Mouse (Mus musculus) c-Kit-negative CD71-positive TER-119-positive erythroid progenitor cells, embryonic 14.5 days (primary cell): ENCODE data around the gene Olfr1564.
"Not testable (repeated sequence)": the region's sequence is repeated elsewhere in the genome, so short reads cannot be mapped to it uniquely, and the experiment has no call there.

ENCODE experiments used
- DNase-seq: peaks from one replicate; pipeline ENCODE4 v3.0.0-alpha.2; 2013; ENCODE audit warnings: low read depth, low spot score

The Olfr1564 gene

GRCm38 (mm10) chr17:33221590-33221989 is at the start of gene Olfr1564:
TSS of gene Olfr1564 (minus strand) at chr17:33221690.
- no peak for DNase-seq

GRCm38 (mm10) chr17:33268907-33269306 is 47.4 kb upstream of the Olfr1564 start:
- DNase-seq, result no peak

GRCm38 (mm10) chr17:33264376-33264775 is 42.9 kb upstream of the Olfr1564 start, which contains the start of gene Olfr63:
TSS of gene Olfr63 (plus strand) at chr17:33264676.
- no peak for DNase-seq

- not testable (repeated sequence) for DNase-seq
These were observed 33.8 kb upstream of the Olfr1564 start for GRCm38 (mm10) chr17:33255319-33255657.

- DNase-seq, result not testable (repeated sequence)
These were observed 33.2 kb upstream of the Olfr1564 start, which contains the start of gene Zfp955a for GRCm38 (mm10) chr17:33254530-33255318. TSS of gene Zfp955a (minus strand) at chr17:33255145.

GRCm38 (mm10) chr17:33236646-33237045 is 15.2 kb upstream of the Olfr1564 start:
- DNase-seq, result not testable (repeated sequence)

- not testable (repeated sequence) for DNase-seq
These were observed 30.5 kb downstream of the Olfr1564 start, which contains the start of gene Olfr239 for GRCm38 (mm10) chr17:33191002-33191401. TSS of gene Olfr239 (plus strand) at chr17:33191302.

GRCm38 (mm10) chr17:33168147-33168546 is 53.3 kb downstream of the Olfr1564 start, which contains the start of gene Olfr55:
TSS of gene Olfr55 (plus strand) at chr17:33168447.
- not testable (repeated sequence) for DNase-seq
